Mouse (Mus musculus) hindbrain, embryonic 11.5 days (tissue): ENCODE measurements around the gene Cpsf6. TPM values are rescaled to one million over a fixed set of nuclear protein-coding genes. Genes with fewer than 3 reads are reported as not detected.
"Not testable (repeated sequence)": the region's sequence is repeated elsewhere in the genome, so short reads cannot be mapped to it uniquely, and the experiment has no call there.

Experiments used
- ATAC-seq: fragments of 200-750 bp; cut with Nextera tagmentation; 2 replicates; pipeline ENCODE4 v1.8.0; 2017; ENCODE audit warnings: mild to moderate bottlenecking, moderate TSS enrichment, moderate library complexity; ENCODE audit not compliant: low FRiP score
- DNase-seq: peaks from one replicate; pipeline ENCODE4 v3.0.0-alpha.2; 2015; ENCODE audit warnings: low spot score
- H3K27ac ChIP-seq: fragments of 300-500 bp; sonication (generic); 2 replicates; pipeline ENCODE4 v1.5.1; 2014; ENCODE audit warnings: mild to moderate bottlenecking, low read depth, low read length
- H3K27me3 ChIP-seq: fragments of 300-500 bp; sonication (generic); 2 replicates; pipeline ENCODE4 v1.6.1; 2014; ENCODE audit warnings: mild to moderate bottlenecking, low read length, moderate library complexity, mixed read lengths; ENCODE audit not compliant: control insufficient read depth, insufficient read depth
- H3K36me3 ChIP-seq: fragments of 300-500 bp; sonication (generic); 2 replicates; pipeline ENCODE4 v1.6.1; 2014; ENCODE audit warnings: mild to moderate bottlenecking, low read length, moderate library complexity, mixed read lengths; ENCODE audit not compliant: control insufficient read depth, insufficient read depth
- H3K4me1 ChIP-seq: fragments of 300-500 bp; sonication (generic); replicated peaks from 2 replicates; pipeline ENCODE4 v1.6.1; 2014; ENCODE audit warnings: low read length, mixed read lengths; ENCODE audit not compliant: control insufficient read depth, insufficient read depth
- H3K4me2 ChIP-seq: fragments of 300-500 bp; sonication (generic); replicated peaks from 2 replicates; pipeline ENCODE4 v1.6.1; 2014; ENCODE audit warnings: mild to moderate bottlenecking, low read depth, low read length
- H3K4me3 ChIP-seq: fragments of 300-500 bp; sonication (generic); 2 replicates; pipeline ENCODE4 v1.5.1; 2014; ENCODE audit warnings: low read depth, low read length
- H3K9ac ChIP-seq: fragments of 300-500 bp; sonication (generic); 2 replicates; pipeline ENCODE4 v1.6.1; 2014; ENCODE audit warnings: low read depth, low read length
- H3K9me3 ChIP-seq: fragments of 300-500 bp; sonication (generic); 2 replicates; pipeline ENCODE4 v1.6.1; 2016; ENCODE audit warnings: low read length; ENCODE audit not compliant: control insufficient read depth
- WGBS: fragments of 180-500 bp; shearing (Covaris S2); extraction: QIAGEN DNeasy Blood & Tissue Kit; methylation state at CpG from one replicate; pipeline ENCODE4 v1.1.7; 2014; 5-methylcytosine and 5-hydroxymethylcytosine counted together
- polyA plus RNA-seq: library from polyadenylated mRNA; unstranded; fragments of >200 nt; fragmentation: Nextera tagmentation; extraction: Ambion mirVana; gene quantifications from 2 replicates; pipeline ENCODE4 v1.2.1, GENCODE M21; 2014

Gene Cpsf6
- polyA plus RNA-seq, 1 experiment from 2014 or later, result 230 TPM

DNA sequence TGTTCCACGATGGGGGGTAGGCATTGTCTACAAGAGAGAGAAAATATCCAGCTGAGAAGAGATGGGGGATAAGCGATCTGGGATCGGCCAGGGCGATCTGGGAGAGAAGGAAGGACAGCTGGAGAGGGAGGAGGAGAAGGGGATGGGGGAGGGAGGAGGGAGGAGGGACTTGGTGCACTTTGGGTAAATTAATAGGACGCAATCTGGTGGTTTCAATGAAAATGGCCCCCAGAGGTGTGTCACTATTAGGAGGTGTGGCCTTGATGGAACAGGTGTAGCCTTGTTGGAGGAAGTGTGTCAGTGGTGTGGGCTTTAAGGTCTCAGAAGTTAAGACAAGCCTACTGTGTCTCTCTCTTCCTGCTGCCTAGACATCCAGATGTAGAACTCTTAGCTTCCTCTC lies 11.2 kb upstream of the Cpsf6 start:
- Histone ChIP-seq H3K4me1 (0 out of 2 replicates have a peak, but pooled peaks cover 3% of the 10 kb centered on the region), H3K4me2 (no peak overlapping the region), H3K36me3 (no peaks in the 10 kb centered on the region), H3K27ac (no peak overlapping the region), H3K27me3 (no peaks in the 10 kb centered on the region), H3K4me3 (no peak overlapping the region), H3K9ac (no peak overlapping the region), H3K9me3 (no peaks in the 10 kb centered on the region)
- no peak for ATAC-seq
- 22% methylated on average over 5 of the region's 5 CpGs for WGBS
- no peak for DNase-seq

DNA sequence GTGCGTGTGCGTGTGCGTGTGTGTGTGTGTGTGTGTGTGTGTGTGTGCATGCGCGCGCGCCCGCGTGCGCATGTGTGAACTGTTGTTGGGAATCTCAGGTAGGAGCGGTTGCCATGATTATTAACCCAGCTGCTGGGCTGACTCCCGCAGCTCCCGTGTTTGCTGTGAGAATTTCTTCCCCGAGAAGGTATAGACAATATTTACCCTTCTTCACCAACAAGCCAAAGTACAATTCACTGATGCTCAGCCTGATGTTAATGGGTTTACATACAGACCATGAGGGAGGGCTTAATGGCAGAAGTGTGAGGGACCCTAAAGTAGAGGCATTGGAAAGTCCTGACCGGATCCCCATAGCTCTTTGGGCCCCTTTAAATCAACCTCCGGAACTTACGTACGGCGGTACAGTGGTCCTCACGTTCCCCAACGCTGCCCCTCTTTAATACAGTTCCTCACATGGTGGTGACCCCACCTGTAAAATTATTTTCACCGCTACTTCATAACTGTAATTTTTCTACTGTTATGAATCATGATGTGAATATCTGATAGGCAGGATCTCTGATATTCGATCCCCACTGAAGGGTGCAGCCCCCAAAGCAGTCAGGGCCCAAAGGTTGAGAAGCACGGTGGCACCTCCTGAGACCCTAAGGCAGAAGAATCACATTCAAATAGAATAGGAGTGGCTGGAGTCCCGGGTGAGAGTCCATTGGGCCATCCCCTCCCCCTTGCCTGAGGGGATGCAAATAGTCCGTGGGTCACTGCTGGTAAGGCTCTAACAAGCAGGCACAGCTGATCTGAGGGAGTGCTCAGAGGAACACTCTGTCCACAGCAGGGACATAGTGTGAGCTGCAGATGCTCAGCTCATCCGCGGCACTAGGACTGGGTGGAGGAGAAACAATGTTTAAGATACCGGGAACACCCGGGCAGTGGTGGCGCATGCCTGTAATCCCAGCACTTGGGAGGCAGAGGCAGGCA lies 10.4 kb upstream of the Cpsf6 start:
- 51% methylated on average over 31 of the region's 31 CpGs for WGBS
- Histone ChIP-seq H3K9ac (no peak overlapping the region), H3K36me3 (no peaks in the 10 kb centered on the region), H3K4me2 (no peak overlapping the region), H3K4me1 (0 out of 2 replicates have a peak, but pooled peaks cover 3% of the 10 kb centered on the region), H3K27ac (no peak overlapping the region), H3K9me3 (no peaks in the 10 kb centered on the region), H3K27me3 (no peaks in the 10 kb centered on the region), H3K4me3 (no peak overlapping the region)
- ATAC-seq, result peak; percentile 51
- DNase-seq, result peak; percentile 31

DNA sequence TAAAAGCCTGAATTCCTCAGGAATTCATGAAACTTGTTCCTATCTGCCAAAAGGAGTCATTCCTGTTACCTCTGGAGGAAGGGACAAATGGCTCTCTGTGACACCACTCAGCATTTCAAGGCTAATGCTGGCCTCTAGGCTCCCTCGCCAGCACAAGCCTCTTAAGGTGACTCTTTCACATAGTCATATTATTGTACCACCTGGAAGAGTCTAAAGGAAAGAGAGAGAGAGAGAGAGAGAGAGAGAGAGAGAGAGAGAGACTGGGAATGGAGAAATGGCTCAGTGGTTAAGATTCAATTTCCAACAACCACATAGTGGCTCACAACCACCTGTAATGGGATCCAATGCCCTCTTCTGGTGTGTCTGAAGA lies 9.5 kb upstream of the Cpsf6 start:
- WGBS, result 82% methylated on average over 1 of the region's 1 CpGs

DNA sequence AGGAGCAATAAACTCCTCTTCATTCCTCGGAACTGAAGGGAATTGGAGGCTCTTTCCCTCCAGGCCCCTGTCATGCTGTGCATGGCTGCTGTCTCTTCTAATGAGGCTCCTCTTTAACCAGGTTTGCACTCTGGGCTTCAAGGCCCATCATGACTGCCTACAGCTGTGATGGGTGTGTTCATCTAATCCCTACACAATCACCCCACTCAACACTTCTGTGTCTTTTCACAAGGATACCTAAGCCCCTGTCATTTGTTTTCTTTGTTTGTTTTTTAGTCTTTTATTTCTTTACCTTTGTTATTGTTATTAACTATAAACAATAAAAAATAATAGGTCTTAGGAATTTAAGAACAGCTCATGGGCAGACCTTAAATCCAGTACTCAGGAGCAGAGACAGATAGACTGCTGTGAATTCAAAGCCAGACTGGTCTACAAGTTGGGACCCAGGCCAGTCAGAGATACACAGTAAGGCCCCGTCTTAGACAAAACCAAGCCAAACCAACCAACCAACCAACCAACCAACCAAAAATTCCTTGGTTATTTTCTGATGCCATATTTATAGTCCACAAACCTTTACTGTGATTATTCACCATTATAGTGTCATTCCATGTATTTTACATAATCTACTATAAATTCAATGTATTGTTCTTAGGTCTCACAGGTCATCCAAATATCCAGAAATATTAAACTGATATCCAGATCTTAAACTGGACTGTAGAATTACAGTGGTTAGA lies 9.0 kb upstream of the Cpsf6 start:
- 75% methylated on average over 2 of the region's 2 CpGs for WGBS
- Histone ChIP-seq H3K27me3 (no peaks in the 10 kb centered on the region), H3K36me3 (no peaks in the 10 kb centered on the region), H3K9me3 (no peaks in the 10 kb centered on the region), H3K4me3 (no peak overlapping the region), H3K4me2 (no peak overlapping the region), H3K27ac (no peak overlapping the region), H3K9ac (no peak overlapping the region), H3K4me1 (0 out of 2 replicates have a peak, but pooled peaks cover 3% of the 10 kb centered on the region)
- ATAC-seq (no peak), DNase-seq (no peak)

More for the DNA sequence above, 9.5 kb upstream of the Cpsf6 start:
- Histone ChIP-seq H3K9ac (no peak overlapping the region), H3K4me3 (no peak overlapping the region), H3K27me3 (no peaks in the 10 kb centered on the region), H3K27ac (no peak overlapping the region), H3K4me1 (0 out of 2 replicates have a peak, but pooled peaks cover 3% of the 10 kb centered on the region), H3K36me3 (no peaks in the 10 kb centered on the region), H3K9me3 (no peaks in the 10 kb centered on the region), H3K4me2 (no peak overlapping the region)
- no peak for DNase-seq
- no peak for ATAC-seq

DNA sequence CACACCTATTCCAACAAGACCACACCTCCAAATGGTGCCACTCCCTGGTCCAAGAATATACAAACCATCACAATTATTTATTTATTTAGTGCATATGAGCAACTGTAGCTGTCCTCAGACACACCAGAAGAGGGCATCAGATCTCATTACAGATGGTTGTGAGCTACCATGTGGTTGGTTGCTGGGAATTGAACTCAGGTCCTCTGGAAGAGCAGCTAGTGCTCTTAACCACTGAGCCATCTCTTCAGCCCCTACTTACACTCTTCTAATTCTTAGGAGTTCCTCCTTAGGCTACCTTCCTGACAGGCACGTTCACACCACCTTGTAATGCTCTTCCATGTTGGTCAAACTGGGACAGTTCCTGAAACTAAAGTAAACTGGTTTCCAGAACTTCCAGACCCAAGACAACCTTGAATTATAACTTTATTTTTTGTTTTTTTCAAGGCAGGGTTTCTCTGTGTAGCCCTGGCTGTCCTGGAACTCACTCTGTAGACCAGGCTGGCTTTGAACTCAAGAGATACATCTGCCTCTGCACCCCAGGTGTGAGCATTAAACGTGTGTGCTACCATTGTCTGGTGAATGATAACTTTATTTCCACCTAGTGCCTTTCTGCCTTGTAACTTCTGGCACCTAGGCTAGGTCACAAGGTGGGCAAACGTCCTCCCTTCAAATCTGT lies 8.3 kb upstream of the Cpsf6 start:
- not testable (repeated sequence) for ATAC-seq, H3K4me1 ChIP-seq, H3K4me3 ChIP-seq, H3K4me2 ChIP-seq, H3K9me3 ChIP-seq, H3K27ac ChIP-seq, H3K9ac ChIP-seq, DNase-seq, H3K36me3 ChIP-seq, H3K27me3 ChIP-seq
- 56% methylated on average over 3 of the region's 3 CpGs for WGBS

DNA sequence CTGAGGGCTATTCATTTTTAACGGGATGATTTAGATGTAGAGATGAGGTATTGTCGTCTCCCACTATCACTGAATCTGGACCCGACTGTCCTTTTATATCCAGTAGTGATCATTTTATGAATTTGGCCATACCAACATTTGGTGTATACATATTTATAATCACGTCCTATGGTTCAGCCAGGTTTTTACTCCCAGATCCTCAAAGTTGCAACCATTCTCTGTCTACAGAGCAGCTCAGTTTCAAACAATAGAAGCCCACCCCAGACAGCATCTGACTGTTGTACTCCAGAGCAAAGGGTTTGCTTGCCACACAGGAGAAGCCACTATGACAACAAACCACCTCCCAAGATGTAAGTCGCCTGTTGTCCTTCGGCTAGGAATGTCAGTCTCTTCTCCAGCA lies 7.2 kb upstream of the Cpsf6 start:
- no peak overlapping the region for H3K9ac ChIP-seq
- no peaks in the 10 kb centered on the region for H3K9me3 ChIP-seq
- H3K4me2 ChIP-seq, result no peak overlapping the region
- 0 out of 2 replicates have a peak, but pooled peaks cover 3% of the 10 kb centered on the region for H3K4me1 ChIP-seq
- H3K4me3 ChIP-seq, result no peak overlapping the region
- WGBS, result 89% methylated on average over 6 of the region's 6 CpGs
- no peaks in the 10 kb centered on the region for H3K27me3 ChIP-seq
- no peaks in the 10 kb centered on the region for H3K36me3 ChIP-seq
- no peak for DNase-seq
- no peak overlapping the region for H3K27ac ChIP-seq
- ATAC-seq, result no peak

DNA sequence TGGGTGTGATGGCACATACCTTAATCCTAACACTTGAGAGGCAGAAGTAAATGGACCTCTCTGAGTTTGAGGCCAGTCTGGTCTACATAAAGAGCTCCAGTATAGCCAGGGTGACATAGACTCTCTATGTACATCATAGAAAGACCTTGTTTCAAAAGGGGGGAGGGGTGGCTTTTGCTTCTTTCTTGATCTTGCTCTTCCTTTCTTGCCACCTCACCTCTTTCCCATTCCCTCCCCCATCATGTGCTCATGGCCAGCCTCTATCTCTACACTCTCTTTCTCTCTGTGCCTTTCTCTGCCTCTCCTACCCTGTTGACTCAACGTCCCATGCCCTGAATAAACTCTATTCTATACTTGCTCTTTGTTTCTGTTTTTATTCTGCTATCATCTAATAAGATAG lies 6.4 kb upstream of the Cpsf6 start:
- Histone ChIP-seq H3K4me2 (no peak overlapping the region), H3K27ac (no peak overlapping the region), H3K4me1 (0 out of 2 replicates have a peak, but pooled peaks cover 3% of the 10 kb centered on the region), H3K36me3 (no peaks in the 10 kb centered on the region), H3K27me3 (no peaks in the 10 kb centered on the region), H3K4me3 (no peak overlapping the region), H3K9ac (no peak overlapping the region), H3K9me3 (no peaks in the 10 kb centered on the region)
- WGBS, result 79% methylated on average over 1 of the region's 1 CpGs
- ATAC-seq (no peak), DNase-seq (no peak)

DNA sequence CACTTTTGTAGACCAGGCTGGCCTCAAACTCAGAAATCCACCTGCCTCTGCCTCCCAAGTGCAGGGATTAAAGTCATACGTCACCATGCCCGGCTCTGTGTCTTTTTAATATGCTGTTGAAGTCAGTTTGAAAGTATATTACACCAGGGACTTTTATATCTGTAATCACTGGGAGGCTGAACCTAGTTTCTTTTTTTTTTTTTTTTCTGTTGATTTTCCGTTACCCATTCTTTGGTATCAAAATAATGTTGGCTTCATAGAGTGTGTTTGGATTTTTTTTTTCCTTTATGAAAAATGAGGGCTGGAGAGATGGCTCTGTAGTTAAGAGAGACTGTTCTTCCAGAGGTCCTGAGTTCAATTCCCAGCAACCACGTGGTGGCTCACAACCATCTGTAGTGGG lies 5.6 kb upstream of the Cpsf6 start:
- no peaks in the 10 kb centered on the region for H3K4me1 ChIP-seq
- DNase-seq, result no peak
- no peak overlapping the region for H3K9ac ChIP-seq
- no peak overlapping the region for H3K4me2 ChIP-seq
- no peak overlapping the region for H3K4me3 ChIP-seq
- 81% methylated on average over 4 of the region's 4 CpGs for WGBS
- H3K9me3 ChIP-seq, result no peaks in the 10 kb centered on the region
- no peak overlapping the region for H3K27ac ChIP-seq
- H3K27me3 ChIP-seq, result no peaks in the 10 kb centered on the region
- ATAC-seq, result no peak
- no peaks in the 10 kb centered on the region for H3K36me3 ChIP-seq
